Mouse (Mus musculus) brain, embryonic 18.5 days (tissue): Measurements from ENCODE around the gene Emc10.

Experiments
- DNase-seq: peaks from one replicate; pipeline ENCODE4 v3.0.0-alpha.2; 2012; ENCODE audit warnings: low read depth, low spot score

Emc10 gene

DNA sequence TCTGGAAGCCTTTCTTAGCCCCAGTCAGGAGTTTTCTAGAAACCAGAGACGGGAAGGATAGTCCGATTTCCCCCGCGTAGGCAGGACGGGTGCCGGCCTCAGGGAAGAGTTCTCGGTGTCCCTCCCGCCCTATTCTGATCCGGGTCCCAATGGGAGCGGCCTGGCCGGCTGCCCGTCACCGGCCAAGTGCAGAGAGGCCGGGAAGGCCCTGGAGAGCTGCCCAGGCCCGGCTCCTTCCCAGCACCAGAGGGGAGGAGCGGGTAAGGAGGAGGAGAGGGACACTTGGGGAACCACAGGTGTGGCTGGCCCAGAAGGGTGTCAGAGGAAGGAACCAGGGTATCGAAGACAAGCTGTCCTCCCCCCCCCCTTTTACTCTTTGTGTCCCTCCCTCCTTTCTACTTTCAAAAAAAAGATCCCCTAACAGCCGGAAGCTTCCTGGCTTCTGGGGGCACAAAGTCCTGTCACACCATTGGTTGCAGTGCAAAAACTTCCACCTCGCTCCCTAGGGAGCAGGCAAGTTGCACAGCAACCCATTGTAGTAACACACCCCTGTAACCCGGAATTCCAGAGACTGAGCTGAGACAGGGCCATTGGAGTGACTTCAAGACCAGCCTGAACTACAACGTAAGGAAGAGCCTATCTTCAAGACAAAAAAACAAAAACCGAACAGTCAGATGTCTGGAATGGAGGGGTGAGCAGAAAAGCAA, 28.9 kb upstream of the Emc10 start:
- DNase-seq, result no peak

DNA sequence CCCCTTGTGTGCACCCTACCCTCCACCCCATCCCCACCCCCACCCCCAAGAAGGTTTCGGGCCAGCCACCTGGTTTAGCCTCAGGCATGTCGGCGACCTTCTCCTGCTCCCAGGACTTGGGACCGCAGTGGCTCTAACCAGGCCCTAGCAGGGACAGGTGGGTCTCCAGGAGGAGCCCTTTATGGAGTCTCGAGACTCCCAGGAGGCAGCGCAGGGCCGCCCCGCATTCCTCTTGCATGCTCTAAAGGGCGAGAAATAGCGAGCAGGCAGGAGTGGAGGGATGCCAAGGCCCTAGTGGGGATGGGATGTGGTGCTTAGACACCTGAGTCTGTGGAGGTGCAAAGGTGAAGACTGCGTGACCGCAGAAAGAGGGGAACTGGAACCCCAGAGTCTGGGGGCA, 28.2 kb upstream of the Emc10 start, which contains the start of gene Mybpc2:
TSS of gene Mybpc2 (minus strand) at position 155 of the 400 bp plus-strand sequence.
- no peak for DNase-seq

DNA sequence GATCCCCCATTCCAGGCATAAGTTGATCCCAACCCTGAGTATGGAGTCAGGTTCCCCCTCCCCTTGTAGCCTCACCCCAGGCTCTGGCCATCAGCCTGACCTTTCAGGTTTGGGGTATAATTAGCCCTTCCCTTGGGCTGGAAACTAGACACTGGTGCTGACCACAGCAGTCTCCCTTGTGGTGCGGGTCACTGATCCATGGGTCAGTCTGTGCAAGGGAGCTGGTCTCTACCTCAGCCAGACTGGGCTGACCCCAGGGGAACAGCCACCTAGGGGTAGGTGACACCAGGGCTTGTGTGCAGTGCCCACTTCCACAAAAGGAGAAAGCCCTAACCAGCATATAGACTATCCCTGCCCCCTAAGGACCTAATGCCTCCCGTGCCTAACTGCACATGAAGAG, 26.7 kb upstream of the Emc10 start:
- no peak for DNase-seq

DNA sequence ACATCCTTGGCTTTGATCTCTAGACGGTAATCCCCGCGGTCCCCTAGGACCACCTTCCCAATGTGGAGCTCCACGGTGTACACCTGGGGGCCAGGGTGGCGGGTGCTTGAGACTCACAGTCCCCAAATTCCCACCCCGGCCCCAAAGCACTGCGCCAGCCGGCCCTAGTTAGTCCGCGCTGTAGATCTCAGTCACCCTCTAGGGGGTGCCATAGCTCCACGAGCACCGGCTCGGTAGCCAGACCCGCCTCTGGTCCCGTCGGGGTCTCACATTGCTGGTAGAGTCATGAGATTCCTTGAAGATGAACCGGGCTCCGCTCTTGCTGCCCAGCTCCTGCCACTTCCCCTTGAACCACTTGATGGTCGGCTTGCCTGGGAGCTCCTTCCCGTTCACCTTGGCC, 25.4 kb upstream of the Emc10 start:
- no peak for DNase-seq

DNA sequence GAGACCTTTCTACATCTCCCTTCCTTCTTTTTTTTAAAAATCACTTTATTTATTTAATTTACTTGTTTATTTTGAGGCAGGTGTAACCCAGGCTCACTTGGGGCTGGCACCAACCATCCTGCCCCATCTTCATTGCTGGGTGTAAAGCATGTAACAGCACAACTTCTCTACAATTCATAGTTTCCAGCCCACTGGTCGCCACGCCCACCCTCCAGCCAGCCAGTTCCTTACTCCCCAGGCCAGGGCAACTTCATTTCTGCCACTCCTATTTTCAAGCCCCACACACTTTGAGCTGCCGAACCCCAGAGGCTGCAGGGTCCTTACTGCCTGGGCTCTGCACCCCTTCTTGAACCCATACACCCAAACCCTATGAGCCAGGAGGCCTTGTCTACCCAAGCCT, 24.7 kb upstream of the Emc10 start:
- no peak for DNase-seq

DNA sequence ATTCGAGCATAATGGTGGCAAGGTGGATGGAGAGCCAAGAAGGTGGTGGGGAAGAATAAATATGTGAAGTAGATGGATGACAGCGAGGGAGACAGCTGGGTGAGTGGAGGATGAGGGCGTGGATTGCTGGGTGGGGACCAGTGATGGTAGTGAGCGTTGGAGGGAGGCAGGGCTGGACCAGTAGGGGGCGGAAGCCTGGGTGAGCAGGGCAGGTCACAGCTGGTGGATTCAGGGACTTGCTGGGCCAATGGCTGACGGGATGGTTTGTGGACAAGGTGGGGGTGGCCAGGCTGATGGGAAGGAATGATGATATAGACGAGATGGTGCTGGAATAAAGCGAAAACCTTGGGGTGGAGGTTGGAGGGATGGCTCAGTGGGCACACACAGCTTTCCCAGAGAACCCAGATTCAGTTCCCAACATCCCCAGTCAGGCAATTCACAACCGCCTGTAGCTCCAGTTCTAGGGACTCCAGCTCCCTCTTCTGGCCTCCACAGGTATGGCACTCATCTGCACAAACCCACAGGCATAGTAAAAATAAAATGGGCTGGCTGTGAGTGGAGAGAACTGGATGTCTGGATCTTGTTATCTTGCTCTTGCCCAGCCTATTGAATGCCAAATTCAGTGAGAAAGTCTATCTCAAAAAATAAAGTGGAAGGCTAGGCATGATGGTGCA, 23.0 kb upstream of the Emc10 start:
- DNase-seq, result no peak

DNA sequence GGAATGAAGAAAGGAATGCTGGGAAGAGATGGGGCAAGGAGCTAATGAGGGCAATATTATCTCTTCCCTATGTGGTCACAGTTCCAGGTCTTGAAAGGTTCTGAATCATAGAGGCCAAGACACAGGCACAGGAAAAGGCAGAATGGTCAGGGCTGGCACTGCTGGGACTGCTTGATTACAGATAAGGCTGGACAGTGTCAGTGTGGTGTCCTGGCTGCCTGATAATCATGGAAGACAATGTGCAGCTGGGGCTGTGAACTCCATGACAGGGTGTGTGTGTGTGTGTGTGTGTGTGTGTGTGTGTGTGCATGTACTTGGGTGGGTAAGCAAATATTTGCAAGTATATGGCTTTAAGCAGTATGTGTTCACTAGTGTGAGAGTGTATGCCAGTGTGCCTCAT, 11.2 kb upstream of the Emc10 start:
- no peak for DNase-seq

DNA sequence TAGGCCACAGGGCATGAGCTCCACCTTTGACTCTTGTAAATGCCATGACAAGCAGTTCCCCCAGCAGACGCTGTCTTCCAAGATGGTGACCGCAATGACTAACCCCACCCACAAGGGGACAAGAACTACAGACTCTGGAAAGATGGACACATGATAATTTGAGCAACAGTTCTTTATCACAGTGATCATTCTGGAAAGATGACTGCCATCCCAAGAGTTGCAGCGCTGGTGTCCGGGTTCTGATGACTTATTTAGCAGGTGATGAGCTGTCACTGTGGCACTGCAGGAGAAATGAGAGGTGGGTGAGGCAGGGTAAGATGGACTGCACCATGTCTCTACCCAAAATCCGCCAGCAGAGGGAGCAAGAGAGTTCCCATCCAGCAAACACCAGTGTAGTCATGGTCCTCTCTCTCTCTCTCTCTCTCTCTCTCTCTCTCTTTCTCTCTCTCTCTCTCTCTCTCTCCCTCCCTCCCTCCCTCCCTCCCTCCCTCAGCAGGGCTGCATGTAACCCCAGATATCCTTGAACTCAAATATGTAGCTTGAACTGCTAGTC, 5.3 kb upstream of the Emc10 start:
- no peak for DNase-seq

DNA sequence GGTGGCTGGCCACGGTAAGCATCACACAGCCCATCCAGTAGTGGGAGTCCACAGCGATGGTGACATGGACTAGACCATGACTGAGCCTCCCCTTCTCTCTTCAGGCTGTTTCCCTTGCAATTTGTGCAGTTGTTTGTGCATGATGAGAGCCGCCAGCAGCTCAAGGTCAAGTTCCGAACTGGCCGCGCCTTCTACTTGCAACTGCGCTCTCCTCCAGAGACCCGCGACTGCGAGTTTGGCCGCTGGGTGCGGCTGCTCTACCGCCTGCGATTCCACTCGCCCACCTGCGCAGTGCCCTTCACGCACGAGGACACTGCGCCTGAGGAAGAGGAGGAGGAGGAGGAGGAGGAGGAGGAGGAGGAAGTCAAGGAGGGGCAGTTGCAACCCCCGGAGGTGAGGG, 3.7 kb upstream of the Emc10 start:
- DNase-seq, result no peak

DNA sequence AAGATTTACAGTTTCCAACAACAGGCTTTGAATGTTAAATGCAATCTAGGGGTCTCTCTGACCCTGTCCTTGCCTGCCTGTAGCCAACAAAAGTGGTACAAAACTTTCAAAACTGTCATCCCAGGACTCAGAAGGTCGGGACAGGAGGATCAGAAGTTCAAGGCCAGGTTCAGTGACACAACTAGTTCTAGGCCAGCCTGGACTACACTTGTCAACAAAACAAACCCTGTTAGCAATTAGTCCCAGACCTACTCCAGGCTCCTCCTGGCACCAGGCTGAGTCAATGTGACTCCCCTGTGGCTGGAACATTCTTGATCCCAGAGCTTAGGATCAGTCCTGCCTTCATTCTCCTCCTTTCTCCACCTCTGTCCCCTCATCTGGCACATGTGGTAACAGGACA, 2.6 kb upstream of the Emc10 start:
- DNase-seq, result no peak

DNA sequence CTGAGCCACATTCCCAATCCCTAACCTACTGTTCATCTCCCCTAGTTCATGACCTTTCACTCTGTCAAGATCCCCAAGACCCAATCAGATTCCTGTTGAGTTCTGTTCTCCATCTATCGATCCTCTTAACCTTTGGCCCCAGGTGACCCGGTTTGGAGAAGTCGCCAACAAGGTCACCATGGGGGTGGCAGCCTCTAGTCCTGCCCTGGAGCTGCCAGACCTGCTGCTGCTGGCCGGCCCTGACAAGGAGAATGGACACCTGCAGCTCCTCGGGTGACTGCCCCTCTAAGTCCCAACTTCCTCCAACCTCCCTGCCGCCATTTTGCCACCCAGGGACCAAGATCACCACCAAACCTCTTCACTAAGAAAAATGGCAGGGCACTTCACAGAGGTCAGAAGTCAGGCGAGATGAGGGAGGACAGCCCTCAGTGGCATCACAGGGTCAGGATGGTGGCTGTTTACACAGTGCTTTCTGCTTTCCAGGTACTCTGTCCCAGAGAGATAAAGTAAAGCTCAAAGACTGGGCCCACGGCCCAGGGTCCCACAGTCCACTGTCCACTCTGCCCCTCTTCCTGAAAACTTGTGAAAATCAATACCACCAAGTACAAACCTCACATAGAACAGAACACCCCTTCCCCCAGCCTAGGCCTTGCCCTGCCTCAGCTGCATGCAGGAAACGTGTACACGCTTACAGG, 1.2 kb upstream of the Emc10 start:
- no peak for DNase-seq

DNA sequence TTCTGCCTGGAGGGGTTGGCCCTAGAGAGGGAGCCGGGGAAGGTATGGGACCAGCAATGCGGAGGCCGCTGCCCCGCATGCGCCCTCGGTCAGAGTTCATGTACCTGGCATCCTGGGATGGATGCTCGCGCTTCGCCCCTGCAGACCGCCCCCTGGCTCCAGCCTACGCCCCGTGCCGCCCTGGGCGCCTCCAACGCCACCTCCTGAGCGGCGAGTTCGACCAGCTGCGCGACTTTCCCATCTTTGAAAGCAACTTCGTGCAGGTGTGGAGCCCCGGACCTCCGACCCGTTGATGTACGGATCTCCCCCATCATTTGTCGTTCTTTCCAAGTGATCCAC, 411 bp upstream of the Emc10 start:
- DNase-seq, result no peak

DNA sequence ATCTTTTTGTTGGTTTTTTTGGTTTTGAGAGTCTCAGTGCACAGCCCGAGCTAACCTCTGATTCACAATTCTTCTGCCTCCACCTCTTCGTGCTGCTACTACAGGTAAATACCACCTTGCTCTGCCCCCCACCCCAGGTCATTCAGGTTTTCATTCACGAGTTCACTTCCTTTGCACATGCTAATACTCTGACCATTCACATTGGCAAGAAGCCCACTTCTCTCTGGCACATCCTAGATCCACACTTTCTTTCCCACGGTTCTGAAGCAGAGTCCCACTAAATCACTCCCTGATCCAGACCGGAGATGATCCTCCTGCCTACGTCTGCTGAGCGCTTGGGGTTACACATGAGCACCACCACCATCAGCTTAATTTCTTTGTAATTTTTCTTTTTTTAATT, 1.2 kb downstream of the Emc10 start:
- no peak for DNase-seq

DNA sequence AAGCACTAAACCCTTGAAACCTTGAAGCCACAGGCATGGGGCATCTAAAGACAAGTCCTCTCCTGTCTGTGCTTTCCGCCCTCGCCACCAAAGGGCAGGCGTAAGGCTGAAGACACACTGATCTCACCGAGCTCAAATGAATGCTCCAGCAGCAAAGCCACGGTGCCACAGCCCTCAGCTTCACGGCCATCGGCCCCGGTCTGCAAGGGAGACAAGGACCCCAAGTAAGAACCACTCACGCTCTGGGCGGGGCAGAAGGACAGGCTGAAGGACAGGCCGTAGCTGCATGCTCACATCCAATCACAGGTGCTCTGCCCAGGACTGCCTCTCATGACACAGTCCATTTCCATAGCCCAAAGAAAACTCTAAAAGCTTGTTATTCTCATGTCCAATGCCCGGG, 1.6 kb downstream of the Emc10 start:
- DNase-seq, result no peak

DNA sequence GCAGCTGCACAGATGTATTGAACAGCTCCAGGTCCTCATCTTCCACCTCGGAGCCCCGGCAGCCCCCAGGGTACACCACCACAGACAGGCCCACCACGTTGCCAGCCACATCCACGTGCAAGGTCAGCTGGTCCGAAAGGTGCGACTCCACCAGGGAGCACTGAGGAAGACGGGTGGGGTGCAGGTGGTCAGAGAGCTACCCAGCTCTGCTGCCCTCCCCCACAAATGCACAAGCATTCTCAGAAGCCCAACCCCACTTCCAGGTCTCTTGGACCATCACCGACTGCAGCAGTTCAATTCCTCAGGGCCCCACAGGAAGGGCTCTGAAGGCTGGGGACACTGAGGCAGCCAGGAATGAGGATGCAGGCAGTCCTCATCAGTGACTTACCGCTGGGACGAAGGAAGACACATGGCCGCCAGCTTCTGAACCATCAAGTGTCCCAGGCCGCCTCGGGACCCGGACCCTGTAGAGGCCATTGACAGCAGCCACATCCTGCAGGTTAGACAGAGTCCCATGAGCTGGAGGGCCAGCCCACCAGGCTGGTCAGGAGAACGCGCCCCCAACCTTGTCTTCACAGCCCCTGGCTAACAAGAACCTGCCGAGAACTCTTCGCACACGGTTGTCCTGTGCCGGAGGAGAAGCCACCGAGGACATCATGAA, 4.0 kb downstream of the Emc10 start:
- DNase-seq, result no peak

DNA sequence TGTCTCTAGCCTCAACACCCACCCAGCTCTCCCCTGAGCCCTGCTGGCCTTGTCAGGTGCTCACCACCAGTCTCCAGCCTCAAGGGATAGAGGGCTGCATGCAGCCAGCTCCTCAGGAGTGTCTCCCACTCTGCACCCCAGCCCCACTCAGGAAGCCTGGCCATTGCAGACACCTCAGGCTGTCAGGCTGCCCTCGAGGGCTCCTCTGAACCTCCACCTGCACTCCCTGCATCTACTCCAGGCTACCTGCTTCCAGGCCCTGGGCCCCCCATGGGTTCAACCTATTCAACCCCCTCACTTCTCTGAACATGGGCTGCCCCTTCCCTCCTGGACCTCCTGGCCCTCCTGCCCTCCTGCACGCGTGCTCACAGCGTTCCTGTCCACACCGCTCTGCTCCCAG, 4.9 kb downstream of the Emc10 start:
- DNase-seq, result no peak

DNA sequence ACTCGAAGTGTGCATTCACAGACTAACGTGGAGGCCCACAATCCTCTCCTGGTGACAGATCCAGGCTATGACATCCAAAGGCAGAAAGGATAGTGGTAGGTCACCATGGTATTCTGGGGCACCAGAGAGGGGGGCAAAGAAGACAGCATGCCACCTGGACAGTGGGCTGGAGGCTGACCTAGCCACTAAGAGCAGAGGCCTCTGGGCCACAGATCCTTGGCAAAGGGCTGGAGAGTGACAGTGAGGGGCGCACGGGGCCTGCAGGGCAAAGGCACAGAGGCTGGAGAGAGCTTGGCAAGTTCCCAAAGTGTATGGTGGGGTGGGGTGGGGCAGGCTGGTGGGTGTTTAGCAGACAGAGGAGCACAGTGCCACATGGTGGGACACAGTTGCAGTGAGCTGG, 6.0 kb downstream of the Emc10 start:
- DNase-seq, result no peak

DNA sequence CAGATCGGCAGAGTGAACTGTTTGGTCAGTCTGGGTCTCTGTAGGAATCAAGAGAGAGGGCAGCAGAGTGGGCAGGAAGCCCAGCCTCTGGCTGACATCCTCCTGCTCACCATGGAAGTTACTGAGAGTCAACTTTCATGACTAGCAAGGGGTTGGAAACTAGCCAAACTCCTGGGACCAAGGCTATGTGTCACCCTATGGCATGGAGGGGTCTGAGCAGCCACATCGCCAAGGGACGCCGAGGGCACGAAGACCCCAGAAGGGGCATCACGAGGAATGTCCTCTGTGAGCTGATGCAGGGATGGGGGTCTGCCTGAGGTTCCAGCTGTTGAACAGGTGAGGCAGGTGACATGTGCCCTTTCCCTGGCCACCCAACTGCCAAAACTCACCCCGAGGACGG, 7.8 kb downstream of the Emc10 start:
- DNase-seq, result no peak

DNA sequence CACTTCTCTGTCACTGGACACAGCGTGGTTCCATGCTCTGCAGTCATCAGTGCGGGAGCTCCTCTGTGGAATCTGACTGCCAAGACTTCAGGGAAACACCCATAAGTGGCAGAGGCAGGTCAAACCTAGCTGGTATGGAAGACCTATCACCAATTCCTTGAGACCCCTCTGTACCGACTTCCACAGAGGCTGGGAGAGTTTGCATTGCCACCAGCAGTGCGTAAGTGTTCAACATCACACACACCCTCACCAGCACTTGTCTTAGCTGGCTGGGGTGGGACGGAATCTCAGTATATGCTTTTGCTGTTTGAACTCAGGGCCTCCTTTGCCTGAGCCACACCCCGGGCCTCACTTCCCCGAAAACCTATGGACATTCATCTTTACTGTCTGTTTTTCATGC, 8.4 kb downstream of the Emc10 start:
- no peak for DNase-seq

DNA sequence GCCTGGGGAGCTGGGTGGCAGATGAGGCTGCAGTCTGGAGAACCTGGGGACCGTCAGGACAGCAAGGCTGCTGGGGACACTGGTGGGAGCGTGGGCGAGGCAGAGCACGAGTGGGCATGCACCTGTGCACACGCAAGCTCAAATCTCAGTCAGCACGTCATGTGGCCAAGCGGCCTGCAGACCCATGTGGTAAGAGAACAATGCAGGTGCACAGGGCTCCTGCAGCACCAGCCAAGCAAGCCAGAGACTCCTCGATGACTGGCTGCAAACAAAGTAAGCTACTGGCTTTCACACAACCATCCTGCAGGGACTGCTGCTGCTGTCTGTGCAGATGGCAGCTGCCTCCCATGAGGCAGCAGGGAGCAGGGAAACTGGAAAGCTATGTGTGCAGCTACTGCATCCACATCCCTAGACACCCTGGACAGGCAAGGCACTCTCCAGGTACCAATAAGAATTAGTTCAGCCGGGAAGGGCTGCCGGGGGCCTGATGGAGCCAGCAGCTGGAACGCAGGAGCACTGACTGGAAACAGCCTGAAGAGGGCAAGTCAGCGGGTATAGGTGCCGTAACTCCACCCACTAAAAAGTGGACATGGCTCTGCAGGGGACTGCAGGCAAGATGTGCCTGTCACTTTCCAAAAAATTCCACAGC, 9.3 kb downstream of the Emc10 start:
- DNase-seq, result no peak

DNA sequence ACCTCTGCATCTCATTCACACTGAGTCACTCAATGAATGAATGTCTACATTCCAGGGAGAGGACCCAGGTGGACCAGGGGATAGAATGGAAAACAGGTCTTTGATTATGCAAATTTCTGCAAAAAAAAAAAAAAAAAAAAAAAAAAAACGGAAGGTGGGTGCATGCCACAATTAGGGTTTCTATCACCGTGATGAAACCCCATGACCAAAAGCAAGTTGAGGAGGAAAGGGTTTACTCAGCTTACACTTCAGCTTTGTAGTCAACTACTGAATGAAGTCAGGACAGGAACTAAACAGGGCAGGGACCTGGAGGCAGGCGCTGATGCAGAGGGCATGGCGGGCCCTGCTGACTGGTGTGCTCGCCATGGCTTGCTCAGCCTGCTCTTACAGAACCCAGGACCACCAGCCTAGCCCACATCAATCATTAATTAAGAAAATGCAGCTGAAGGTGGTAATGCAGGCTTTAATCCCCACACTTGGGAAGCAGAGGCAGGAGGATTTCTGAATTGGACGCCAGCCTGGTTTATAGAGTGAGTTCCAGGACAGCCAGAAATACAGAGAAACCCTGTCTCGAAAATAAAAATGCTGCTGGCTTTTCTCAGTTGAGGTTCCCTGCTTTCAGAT, 10.6 kb downstream of the Emc10 start:
- no peak for DNase-seq
